Mouse (Mus musculus): Measurements from ENCODE around the gene Tbl1xr1. TPM values are rescaled to one million over a fixed set of nuclear protein-coding genes. Genes with fewer than 3 reads are reported as not detected.

The Tbl1xr1 gene
- polyA plus RNA-seq, 1 experiment from 2014 or later = 45.7 TPM

GRCm38 (mm10) chr3:22156397-22156796, 79.9 kb downstream of the Tbl1xr1 start:
- no peaks in the 10 kb centered on the region for H3K27me3 ChIP-seq (ENCODE audit: control insufficient read depth, insufficient read depth, low read length)
- no peak overlapping the region for H3K4me2 ChIP-seq (replicated peaks; ENCODE audit: low read depth, low read length)
- H3K9ac ChIP-seq (replicated peaks; ENCODE audit: low read depth, low read length) = no peak overlapping the region
- H3K27ac ChIP-seq (ENCODE audit: low read length) = no peak overlapping the region
- H3K9me3 ChIP-seq (ENCODE audit: control insufficient read depth, low read depth, low read length) = peaks cover 5% of the 10 kb centered on the region; the same call in 1 of the 2 replicates
- H3K36me3 ChIP-seq (ENCODE audit: control insufficient read depth, insufficient read depth, low read length) = no peaks in the 10 kb centered on the region
- no peak overlapping the region for H3K4me3 ChIP-seq (ENCODE audit: low read depth, low read length)
- 76% methylated on average over 2 of the region's 2 CpGs for WGBS
- H3K4me1 ChIP-seq (ENCODE audit: control insufficient read depth, insufficient read depth, low read length) = no peaks in the 10 kb centered on the region
- no peak for ATAC-seq (ENCODE audit: insufficient number of reproducible peaks, insufficient read depth, low FRiP score, low read depth)

GRCm38 (mm10) chr3:22162948-22163347, 86.5 kb downstream of the Tbl1xr1 start:
- Histone ChIP-seq H3K9me3 (ENCODE audit: control insufficient read depth, low read depth, low read length) (no peaks in the 10 kb centered on the region), H3K27me3 (ENCODE audit: control insufficient read depth, insufficient read depth, low read length) (no peaks in the 10 kb centered on the region), H3K9ac (replicated peaks; ENCODE audit: low read depth, low read length) (no peak overlapping the region), H3K4me2 (replicated peaks; ENCODE audit: low read depth, low read length) (no peak overlapping the region), H3K27ac (ENCODE audit: low read length) (no peak overlapping the region), H3K4me1 (ENCODE audit: control insufficient read depth, insufficient read depth, low read length) (no peaks in the 10 kb centered on the region), H3K36me3 (ENCODE audit: control insufficient read depth, insufficient read depth, low read length) (no peaks in the 10 kb centered on the region), H3K4me3 (ENCODE audit: low read depth, low read length) (no peak overlapping the region)
- no peak for ATAC-seq (ENCODE audit: insufficient number of reproducible peaks, insufficient read depth, low FRiP score, low read depth)
- WGBS = 98% methylated on average over 3 of the region's 3 CpGs

GRCm38 (mm10) chr3:22167856-22168255, 91.4 kb downstream of the Tbl1xr1 start:
- 76% methylated on average over 2 of the region's 2 CpGs for WGBS
- no peaks in the 10 kb centered on the region for H3K36me3 ChIP-seq (ENCODE audit: control insufficient read depth, insufficient read depth, low read length)
- no peak for ATAC-seq (ENCODE audit: insufficient number of reproducible peaks, insufficient read depth, low FRiP score, low read depth)

GRCm38 (mm10) chr3:22168432-22168831, 92.0 kb downstream of the Tbl1xr1 start:
- H3K27ac ChIP-seq (ENCODE audit: low read length) = no peak overlapping the region
- WGBS = 91% methylated on average over 4 of the region's 4 CpGs
- H3K27me3 ChIP-seq (ENCODE audit: control insufficient read depth, insufficient read depth, low read length) = no peaks in the 10 kb centered on the region
- H3K9me3 ChIP-seq (ENCODE audit: control insufficient read depth, low read depth, low read length) = no peaks in the 10 kb centered on the region
- H3K36me3 ChIP-seq (ENCODE audit: control insufficient read depth, insufficient read depth, low read length) = no peaks in the 10 kb centered on the region
- ATAC-seq (ENCODE audit: insufficient number of reproducible peaks, insufficient read depth, low FRiP score, low read depth) = no peak
- H3K4me2 ChIP-seq (replicated peaks; ENCODE audit: low read depth, low read length) = no peak overlapping the region
- no peak overlapping the region for H3K4me3 ChIP-seq (ENCODE audit: low read depth, low read length)
- no peak overlapping the region for H3K9ac ChIP-seq (replicated peaks; ENCODE audit: low read depth, low read length)
- H3K4me1 ChIP-seq (ENCODE audit: control insufficient read depth, insufficient read depth, low read length) = no peaks in the 10 kb centered on the region

More at GRCm38 (mm10) chr3:22167856-22168255, 91.4 kb downstream of the Tbl1xr1 start:
- H3K4me2 ChIP-seq (replicated peaks; ENCODE audit: low read depth, low read length) = no peak overlapping the region
- H3K4me3 ChIP-seq (ENCODE audit: low read depth, low read length) = no peak overlapping the region
- no peaks in the 10 kb centered on the region for H3K27me3 ChIP-seq (ENCODE audit: control insufficient read depth, insufficient read depth, low read length)
- H3K4me1 ChIP-seq (ENCODE audit: control insufficient read depth, insufficient read depth, low read length) = no peaks in the 10 kb centered on the region
- no peak overlapping the region for H3K27ac ChIP-seq (ENCODE audit: low read length)
- H3K9ac ChIP-seq (replicated peaks; ENCODE audit: low read depth, low read length) = no peak overlapping the region
- H3K9me3 ChIP-seq (ENCODE audit: control insufficient read depth, low read depth, low read length) = no peaks in the 10 kb centered on the region

- Histone ChIP-seq H3K36me3 (ENCODE audit: control insufficient read depth, insufficient read depth, low read length) (no peaks in the 10 kb centered on the region), H3K9ac (replicated peaks; ENCODE audit: low read depth, low read length) (no peak overlapping the region), H3K4me3 (ENCODE audit: low read depth, low read length) (no peak overlapping the region), H3K27ac (ENCODE audit: low read length) (no peak overlapping the region), H3K9me3 (ENCODE audit: control insufficient read depth, low read depth, low read length) (no peaks in the 10 kb centered on the region), H3K27me3 (ENCODE audit: control insufficient read depth, insufficient read depth, low read length) (no peaks in the 10 kb centered on the region), H3K4me1 (ENCODE audit: control insufficient read depth, insufficient read depth, low read length) (no peaks in the 10 kb centered on the region), H3K4me2 (replicated peaks; ENCODE audit: low read depth, low read length) (no peak overlapping the region)
- WGBS = 93% methylated on average over 8 of the region's 8 CpGs
- ATAC-seq (ENCODE audit: insufficient number of reproducible peaks, insufficient read depth, low FRiP score, low read depth) = no peak
These were observed 95.1 kb downstream of the Tbl1xr1 start for GRCm38 (mm10) chr3:22171526-22171925.

GRCm38 (mm10) chr3:22172410-22172809, 96.0 kb downstream of the Tbl1xr1 start:
- Histone ChIP-seq H3K9ac (replicated peaks; ENCODE audit: low read depth, low read length) (no peak overlapping the region), H3K4me2 (replicated peaks; ENCODE audit: low read depth, low read length) (no peak overlapping the region), H3K9me3 (ENCODE audit: control insufficient read depth, low read depth, low read length) (no peaks in the 10 kb centered on the region), H3K27me3 (ENCODE audit: control insufficient read depth, insufficient read depth, low read length) (no peaks in the 10 kb centered on the region), H3K4me3 (ENCODE audit: low read depth, low read length) (no peak overlapping the region), H3K4me1 (ENCODE audit: control insufficient read depth, insufficient read depth, low read length) (no peaks in the 10 kb centered on the region), H3K36me3 (ENCODE audit: control insufficient read depth, insufficient read depth, low read length) (no peaks in the 10 kb centered on the region), H3K27ac (ENCODE audit: low read length) (no peak overlapping the region)
- no peak for ATAC-seq (ENCODE audit: insufficient number of reproducible peaks, insufficient read depth, low FRiP score, low read depth)
- WGBS = 60% methylated on average over 2 of the region's 2 CpGs

GRCm38 (mm10) chr3:22173171-22173570, 96.7 kb downstream of the Tbl1xr1 start:
- H3K27me3 ChIP-seq (ENCODE audit: control insufficient read depth, insufficient read depth, low read length) = no peaks in the 10 kb centered on the region
- H3K9me3 ChIP-seq (ENCODE audit: control insufficient read depth, low read depth, low read length) = no peaks in the 10 kb centered on the region
- no peak overlapping the region for H3K4me2 ChIP-seq (replicated peaks; ENCODE audit: low read depth, low read length)
- no peaks in the 10 kb centered on the region for H3K4me1 ChIP-seq (ENCODE audit: control insufficient read depth, insufficient read depth, low read length)
- no peak overlapping the region for H3K4me3 ChIP-seq (ENCODE audit: low read depth, low read length)
- ATAC-seq (ENCODE audit: insufficient number of reproducible peaks, insufficient read depth, low FRiP score, low read depth) = no peak
- H3K36me3 ChIP-seq (ENCODE audit: control insufficient read depth, insufficient read depth, low read length) = no peaks in the 10 kb centered on the region
- WGBS = 89% methylated on average over 5 of the region's 5 CpGs
- no peak overlapping the region for H3K27ac ChIP-seq (ENCODE audit: low read length)
- no peak overlapping the region for H3K9ac ChIP-seq (replicated peaks; ENCODE audit: low read depth, low read length)

- no peaks in the 10 kb centered on the region for H3K9me3 ChIP-seq (ENCODE audit: control insufficient read depth, low read depth, low read length)
- no peaks in the 10 kb centered on the region for H3K27me3 ChIP-seq (ENCODE audit: control insufficient read depth, insufficient read depth, low read length)
- WGBS = 61% methylated on average over 4 of the region's 4 CpGs
- no peaks in the 10 kb centered on the region for H3K36me3 ChIP-seq (ENCODE audit: control insufficient read depth, insufficient read depth, low read length)
- no peaks in the 10 kb centered on the region for H3K4me1 ChIP-seq (ENCODE audit: control insufficient read depth, insufficient read depth, low read length)
- ATAC-seq (ENCODE audit: insufficient number of reproducible peaks, insufficient read depth, low FRiP score, low read depth) = no peak
- H3K4me3 ChIP-seq (ENCODE audit: low read depth, low read length) = no peak overlapping the region
- H3K4me2 ChIP-seq (replicated peaks; ENCODE audit: low read depth, low read length) = no peak overlapping the region
- no peak overlapping the region for H3K27ac ChIP-seq (ENCODE audit: low read length)
- no peak overlapping the region for H3K9ac ChIP-seq (replicated peaks; ENCODE audit: low read depth, low read length)
These were observed 97.8 kb downstream of the Tbl1xr1 start for GRCm38 (mm10) chr3:22174232-22174631.

- Histone ChIP-seq H3K36me3 (ENCODE audit: control insufficient read depth, insufficient read depth, low read length) (no peaks in the 10 kb centered on the region), H3K9me3 (ENCODE audit: control insufficient read depth, low read depth, low read length) (no peaks in the 10 kb centered on the region), H3K4me1 (ENCODE audit: control insufficient read depth, insufficient read depth, low read length) (no peaks in the 10 kb centered on the region), H3K9ac (replicated peaks; ENCODE audit: low read depth, low read length) (no peak overlapping the region), H3K27ac (ENCODE audit: low read length) (no peak overlapping the region), H3K4me2 (replicated peaks; ENCODE audit: low read depth, low read length) (no peak overlapping the region), H3K27me3 (ENCODE audit: control insufficient read depth, insufficient read depth, low read length) (no peaks in the 10 kb centered on the region), H3K4me3 (ENCODE audit: low read depth, low read length) (no peak overlapping the region)
- no peak for ATAC-seq (ENCODE audit: insufficient number of reproducible peaks, insufficient read depth, low FRiP score, low read depth)
- 48% methylated on average over 4 of the region's 4 CpGs for WGBS
These were observed 103.6 kb downstream of the Tbl1xr1 start for GRCm38 (mm10) chr3:22180076-22180475.

Data from stomach, embryonic 14.5 days (tissue).